Mouse (Mus musculus) left cerebral cortex, postnatal 25 days (tissue): ENCODE data around the gene Borcs7. TPM values are rescaled to one million over a fixed set of nuclear protein-coding genes. Genes with fewer than 3 reads are reported as not detected.

Experiments
- DNase-seq, 2 experiments: peaks; one replicate each; pipeline ENCODE4 v3.0.0; 2022; ENCODE audit warnings: low spot score in 2 of 2, mixed read lengths in 1 of 2
- intact Hi-C: fragments of 180-260 bp; cut with DNase I; formaldehyde crosslinking; loops from one replicate; pipeline ENCODE4 v1.15.1; 2025
- total RNA-seq, 2 experiments: library from RNA; stranded (reverse); gene quantifications; 2 replicates each; pipeline ENCODE4 v1.2.3; 2021

The Borcs7 gene
- total RNA-seq, 2 experiments from 2014 or later, result 22.5 to 25.6 TPM

GRCm38 (mm10) chr19:46661511-46661910 is 28.2 kb upstream of the Borcs7 start:
- intact Hi-C loops, result no loop called here
- DNase-seq, result no peak

GRCm38 (mm10) chr19:46662214-46662613 is 27.5 kb upstream of the Borcs7 start:
- intact Hi-C loops, result no loop called here
- DNase-seq, result no peak

GRCm38 (mm10) chr19:46662784-46663183 is 26.9 kb upstream of the Borcs7 start:
- DNase-seq, result no peak
- intact Hi-C loops, result no loop called here

GRCm38 (mm10) chr19:46665474-46665873 is 24.2 kb upstream of the Borcs7 start:
- intact Hi-C loops, result loop anchor here (5.0 kb wide), 1 partner anchor 78 kb away; no protein-coding TSS in a partner anchor

GRCm38 (mm10) chr19:46667300-46667699 is 22.4 kb upstream of the Borcs7 start:
- no peak for DNase-seq
- intact Hi-C loops, result loop anchor here (5.0 kb wide), 1 partner anchor 80 kb away; no protein-coding TSS in a partner anchor

More at GRCm38 (mm10) chr19:46665474-46665873, 24.2 kb upstream of the Borcs7 start:
- peak in 1 of 2 experiments; percentile 74 for DNase-seq

GRCm38 (mm10) chr19:46668263-46668662 is 21.4 kb upstream of the Borcs7 start:
- intact Hi-C loops, result loop anchor here (5.0 kb wide), 1 partner anchor 81 kb away; no protein-coding TSS in a partner anchor
- DNase-seq, result no peak

GRCm38 (mm10) chr19:46669802-46670201 is 19.9 kb upstream of the Borcs7 start:
- intact Hi-C loops, result loop anchor here (1.0 to 5.0 kb wide), 3 partner anchors 70 to 199 kb away; no protein-coding TSS in a partner anchor
- no peak for DNase-seq

- intact Hi-C loops, result loop anchor here (1.0 to 2.0 kb wide), 2 partner anchors 70 to 198 kb away; no protein-coding TSS in a partner anchor
- peak; percentile 51 to 55 for DNase-seq
Measured at GRCm38 (mm10) chr19:46670691-46671090, 19.0 kb upstream of the Borcs7 start.

GRCm38 (mm10) chr19:46672766-46673418 is 16.8 kb upstream of the Borcs7 start, which contains the start of gene Cyp17a1:
Gene Cyp17a1 (minus strand): TSS chr19:46673172.
- intact Hi-C loops, result no loop called here
- DNase-seq, result no peak

- intact Hi-C loops, result no loop called here
Measured at GRCm38 (mm10) chr19:46675641-46676040, 14.1 kb upstream of the Borcs7 start.

GRCm38 (mm10) chr19:46679720-46680383 is 9.9 kb upstream of the Borcs7 start:
- DNase-seq, result no peak
- intact Hi-C loops, result no loop called here

More at GRCm38 (mm10) chr19:46675641-46676040, 14.1 kb upstream of the Borcs7 start:
- no peak for DNase-seq

- intact Hi-C loops, result no loop called here
- DNase-seq, result no peak
Measured at GRCm38 (mm10) chr19:46690387-46690786, 681 bp downstream of the Borcs7 start.

- intact Hi-C loops, result no loop called here
- no peak for DNase-seq
Measured at GRCm38 (mm10) chr19:46691078-46691477, 1.4 kb downstream of the Borcs7 start.

GRCm38 (mm10) chr19:46693146-46693545 is 3.4 kb downstream of the Borcs7 start:
- DNase-seq, result peak in 1 of 2 experiments; percentile 8

GRCm38 (mm10) chr19:46696482-46696881 is 6.8 kb downstream of the Borcs7 start:
- no peak for DNase-seq
- intact Hi-C loops, result no loop called here

More at GRCm38 (mm10) chr19:46693146-46693545, 3.4 kb downstream of the Borcs7 start:
- intact Hi-C loops, result no loop called here

- intact Hi-C loops, result no loop called here
- no peak for DNase-seq
Measured at GRCm38 (mm10) chr19:46696943-46697342, 7.2 kb downstream of the Borcs7 start.

- no peak for DNase-seq
- intact Hi-C loops, result no loop called here
Measured at GRCm38 (mm10) chr19:46697840-46698517, 8.3 kb downstream of the Borcs7 start.

GRCm38 (mm10) chr19:46699011-46699481 is 9.3 kb downstream of the Borcs7 start:
- peak; percentile 16 to 67 for DNase-seq
- intact Hi-C loops, result no loop called here

- intact Hi-C loops, result no loop called here
Measured at GRCm38 (mm10) chr19:46701156-46701555, 11.4 kb downstream of the Borcs7 start.

More at GRCm38 (mm10) chr19:46701156-46701555, 11.4 kb downstream of the Borcs7 start:
- no peak for DNase-seq
